Comparison of ENCODE assay signal across 8 mouse cellular contexts in genomic region chr7:112826114-112826911, GRCm38 (mm10).
DNase-seq lines count a peak whose midpoint lies in the region; ATAC-seq and TF ChIP-seq lines count a peak whose summit lies in the region.

No protein-coding gene starts in this region.

- peak overlapping the region; percentile 4; the same call in 1 of the 2 replicates for H3K4me3 ChIP-seq in ES-Bruce4 (ENCODE audit: low read depth, low read length)
- H3K4me3 ChIP-seq in embryonic facial prominence, embryonic 15.5 days (replicated peaks) = no peak overlapping the region
- peak overlapping the region; percentile 36 for H3K4me3 ChIP-seq in limb, embryonic 10.5 days
- peak overlapping the region; percentile 9; the same call in 1 of the 2 replicates for H3K4me3 ChIP-seq in midbrain, embryonic 12.5 days

- H3K9ac ChIP-seq in ES-Bruce4 (ENCODE audit: low read depth, poor library complexity, severe bottlenecking) = peak overlapping the region; percentile 62
- no peak overlapping the region for H3K9ac ChIP-seq in embryonic facial prominence, embryonic 15.5 days
- peak overlapping the region; percentile 17; the same call in 1 of the 2 replicates for H3K9ac ChIP-seq in midbrain, embryonic 12.5 days (replicated peaks)

- DNase-seq in heart, adult 8-10 months (ENCODE audit: low spot score) = peak; percentile 65
- peak; percentile 75 for DNase-seq in kidney, adult 18-20 months
- DNase-seq in limb, embryonic 10.5 days (ENCODE audit: low spot score) = peak; percentile 85
- peak; percentile 60 for DNase-seq in skeletal muscle tissue, adult 2 months (ENCODE audit: low read depth, low spot score)

- TF ChIP-seq CTCF in ES-Bruce4 (IDR thresholded peaks at IDR 0.05; ENCODE audit: low read depth, low read length) = no peak

- H3K36me3 ChIP-seq in ES-Bruce4 (ENCODE audit: control insufficient read depth, insufficient read depth, low read length, poor library complexity, severe bottlenecking) = no peaks in the 10 kb centered on the region
- H3K36me3 ChIP-seq in embryonic facial prominence, embryonic 15.5 days = no peaks in the 10 kb centered on the region
- H3K36me3 ChIP-seq in limb, embryonic 10.5 days = no peaks in the 10 kb centered on the region
- H3K36me3 ChIP-seq in midbrain, embryonic 12.5 days = no peaks in the 10 kb centered on the region

- no peaks in the 10 kb centered on the region for H3K9me3 ChIP-seq in ES-Bruce4 (replicated peaks; ENCODE audit: control insufficient read depth, insufficient read depth, low read length, poor library complexity, severe bottlenecking)
- H3K9me3 ChIP-seq in embryonic facial prominence, embryonic 15.5 days (replicated peaks) = no peaks in the 10 kb centered on the region
- no peaks in the 10 kb centered on the region for H3K9me3 ChIP-seq in limb, embryonic 10.5 days (replicated peaks)
- no peaks in the 10 kb centered on the region for H3K9me3 ChIP-seq in midbrain, embryonic 12.5 days

- H3K27me3 ChIP-seq in ES-Bruce4 (ENCODE audit: control insufficient read depth, insufficient read depth, low read length, poor library complexity, severe bottlenecking) = no peaks in the 10 kb centered on the region
- no peaks in the 10 kb centered on the region for H3K27me3 ChIP-seq in embryonic facial prominence, embryonic 15.5 days
- no peaks in the 10 kb centered on the region for H3K27me3 ChIP-seq in limb, embryonic 10.5 days (ENCODE audit: low read depth, poor library complexity, severe bottlenecking)
- H3K27me3 ChIP-seq in midbrain, embryonic 12.5 days = peaks cover 24% of the 10 kb centered on the region

- H3K27ac ChIP-seq in ES-Bruce4 (ENCODE audit: insufficient read depth, low read length) = peak overlapping the region; percentile 86
- peak overlapping the region; percentile 85 for H3K27ac ChIP-seq in embryonic facial prominence, embryonic 15.5 days (replicated peaks)
- peak overlapping the region; percentile 84 for H3K27ac ChIP-seq in limb, embryonic 10.5 days
- peak overlapping the region; percentile 93 for H3K27ac ChIP-seq in midbrain, embryonic 12.5 days (replicated peaks)

- TF ChIP-seq POLR2A in ES-Bruce4 (IDR thresholded peaks at IDR 0.05; ENCODE audit: insufficient read depth, low read length) = no peak

- peak overlapping the region; percentile 28; the same call in 1 of the 2 replicates for H3K4me2 ChIP-seq in embryonic facial prominence, embryonic 15.5 days (replicated peaks)
- peak overlapping the region; percentile 45 for H3K4me2 ChIP-seq in midbrain, embryonic 12.5 days (replicated peaks)

- peaks cover 13% of the 10 kb centered on the region for H3K4me1 ChIP-seq in ES-Bruce4 (ENCODE audit: control insufficient read depth, insufficient read depth, low read length)
- H3K4me1 ChIP-seq in embryonic facial prominence, embryonic 15.5 days = peaks cover 77% of the 10 kb centered on the region
- H3K4me1 ChIP-seq in limb, embryonic 10.5 days = peaks cover 86% of the 10 kb centered on the region
- peaks cover 77% of the 10 kb centered on the region for H3K4me1 ChIP-seq in midbrain, embryonic 12.5 days

- TF ChIP-seq EP300 in ES-Bruce4 (IDR thresholded peaks at IDR 0.05; ENCODE audit: insufficient read depth, low read depth, low read length) = no peak

- peak; percentile 75 for ATAC-seq in embryonic facial prominence, embryonic 15.5 days (ENCODE audit: insufficient number of reproducible peaks, low FRiP score, low TSS enrichment, low read depth)
- ATAC-seq in midbrain, embryonic 12.5 days (ENCODE audit: low FRiP score, low read depth) = peak; percentile 91
- no peak for ATAC-seq in monocyte, adult 5-6 weeks (replicated peaks; ENCODE audit: insufficient number of reproducible peaks, low FRiP score, low TSS enrichment, poor library complexity, severe bottlenecking)

- WGBS in embryonic facial prominence, embryonic 15.5 days = 7% methylated on average over 17 of the region's 17 CpGs
- WGBS in limb, embryonic 10.5 days = 19% methylated on average over 17 of the region's 17 CpGs
- WGBS in midbrain, embryonic 12.5 days = 7% methylated on average over 17 of the region's 17 CpGs
